Mouse (Mus musculus) regulatory T cell (primary cell): ENCODE measurements around the gene Defb10.
"Not testable (repeated sequence)": the region's sequence is repeated elsewhere in the genome, so short reads cannot be mapped to it uniquely, and the experiment has no call there.

Experiments used
- in situ Hi-C: fragments of 300-600 bp; cut with MboI, MseI; formaldehyde crosslinking; loops from one replicate; pipeline ENCODE4 v1.15.1; 2025; ENCODE audit warnings: high pct_unique_total_duplicates

Gene Defb10

DNA sequence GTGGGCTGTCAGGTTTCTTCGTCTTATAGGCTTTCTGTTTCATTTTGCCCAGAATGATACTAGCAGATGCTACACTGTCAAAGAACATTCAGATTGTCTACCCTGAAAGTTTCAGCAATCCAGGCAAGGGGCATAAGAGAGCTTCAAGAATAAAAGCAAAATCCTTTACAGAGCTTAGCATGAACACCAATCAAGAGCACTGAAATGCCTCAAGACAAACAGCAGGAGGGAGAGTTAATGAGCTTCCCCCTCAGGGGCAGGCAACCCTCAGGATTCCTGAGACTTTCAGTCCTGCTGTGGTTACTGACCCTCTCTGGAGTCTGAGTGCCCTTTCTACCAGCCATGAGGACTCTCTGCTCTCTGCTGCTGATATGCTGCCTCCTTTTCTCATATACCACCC lies at the start of gene Defb10:
Gene Defb10, plus strand, starts transcription at position 316 of the 400 bp plus-strand sequence.
- in situ Hi-C loops, result not testable (repeated sequence)

DNA sequence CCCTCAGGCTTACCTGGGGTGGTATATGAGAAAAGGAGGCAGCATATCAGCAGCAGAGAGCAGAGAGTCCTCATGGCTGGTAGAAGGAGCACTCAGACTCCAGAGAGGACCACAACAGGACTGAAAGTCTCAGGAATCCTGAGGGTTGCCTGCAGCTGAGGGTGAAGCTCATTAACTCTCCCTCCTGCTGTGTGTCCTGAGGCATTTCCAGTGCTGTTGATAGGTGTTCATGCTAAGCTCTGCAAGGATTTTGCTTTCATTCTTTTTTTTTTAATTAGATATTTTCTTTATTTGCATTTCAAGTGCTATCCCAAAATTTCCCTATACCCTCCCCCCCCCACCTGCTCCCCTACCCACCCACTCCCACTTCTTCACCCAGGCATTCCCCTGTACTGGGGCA lies 26.6 kb downstream of the Defb10 start, which contains the start of gene Defb9:
Gene Defb9, minus strand, starts transcription at position 101 of the 400 bp plus-strand sequence.
- in situ Hi-C loops, result not testable (repeated sequence)

DNA sequence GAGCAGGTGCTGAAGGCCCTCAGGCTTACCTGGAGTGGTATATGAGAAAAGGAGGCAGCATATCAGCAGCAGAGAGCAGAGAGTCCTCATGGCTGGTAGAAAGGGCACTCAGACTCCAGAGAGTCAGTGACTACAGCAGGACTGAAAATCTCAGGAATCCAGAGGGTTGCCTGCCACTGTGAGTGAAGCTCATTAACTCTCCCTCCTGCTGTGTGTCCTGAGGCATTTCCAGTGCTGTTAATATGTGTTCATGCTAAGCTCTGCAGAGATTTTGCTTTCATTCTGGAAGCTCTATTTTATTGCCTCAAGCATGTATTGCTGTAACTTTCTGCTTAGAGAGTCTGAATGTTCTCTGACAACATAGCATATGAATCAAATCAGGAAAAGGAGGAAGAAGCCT lies 47.6 kb downstream of the Defb10 start, which contains the start of gene Defb11:
Gene Defb11, minus strand, starts transcription at position 123 of the 400 bp plus-strand sequence.
- in situ Hi-C loops, result not testable (repeated sequence)
